9 mouse cellular contexts compared by ENCODE assay signal in genomic region chr4:144930366-144930765, GRCm38 (mm10). TPM values are rescaled to one million over a fixed set of nuclear protein-coding genes. Genes with fewer than 3 reads are reported as not detected.
A peak's percentile ranks its signal among the peaks of the same experiment; 100 is the strongest.
DNase-seq lines count a peak whose midpoint lies in the region; ATAC-seq and TF ChIP-seq lines count a peak whose summit lies in the region.
"Had no signal": no experiment of that assay in that cellular context is flagged by ENCODE, and none has a peak within 500 bp of the region (broad histone marks: within the 10 kb centered on the region; RNA-seq: fewer than 3 reads in every experiment).

No protein-coding gene starts in this region.

- peaks cover 24% of the 10 kb centered on the region for H3K4me1 ChIP-seq in heart, embryonic 10.5 days
- peaks cover 13% of the 10 kb centered on the region; the same call in 1 of the 2 replicates for H3K4me1 ChIP-seq in kidney, postnatal 0 days (replicated peaks; ENCODE audit: insufficient read depth, low read length)

- H3K36me3 ChIP-seq in heart, embryonic 10.5 days = no peaks in the 10 kb centered on the region
- peaks cover 20% of the 10 kb centered on the region for H3K36me3 ChIP-seq in kidney, postnatal 0 days (ENCODE audit: insufficient read depth, low read length)

- H3K27me3 ChIP-seq in heart, embryonic 10.5 days (ENCODE audit: insufficient read depth, poor library complexity, severe bottlenecking) = peaks cover 22% of the 10 kb centered on the region; the same call in 1 of the 2 replicates
- no peaks in the 10 kb centered on the region for H3K27me3 ChIP-seq in kidney, postnatal 0 days (ENCODE audit: insufficient read depth, low read length)

- H3K27ac ChIP-seq in heart, embryonic 10.5 days = peak overlapping the region; percentile 52
- peak overlapping the region; percentile 82 for H3K27ac ChIP-seq in kidney, postnatal 0 days
- H3K27ac ChIP-seq: liver, embryonic 14.5 days had no signal

- TF ChIP-seq CTCF in kidney, postnatal 0 days (IDR thresholded peaks at IDR 0.05; ENCODE audit: low read depth) = no peak

- no peak overlapping the region for H3K4me3 ChIP-seq in heart, embryonic 10.5 days
- H3K4me3 ChIP-seq in kidney, postnatal 0 days (replicated peaks; ENCODE audit: low read depth, low read length) = no peak overlapping the region

- no peaks in the 10 kb centered on the region for H3K9me3 ChIP-seq in heart, embryonic 10.5 days
- no peaks in the 10 kb centered on the region for H3K9me3 ChIP-seq in kidney, postnatal 0 days (replicated peaks; ENCODE audit: low read length)

- ATAC-seq in kidney, postnatal 0 days (replicated peaks; ENCODE audit: low FRiP score, low read depth) = peak; percentile 79
- no peak for ATAC-seq in activated CD4-positive, CD25-positive, alpha-beta regulatory T cell, adult 4 months

- H3K4me2 ChIP-seq in kidney, postnatal 0 days (ENCODE audit: low read length) = no peak overlapping the region

- WGBS in heart, embryonic 10.5 days = 9% methylated on average over 10 of the region's 10 CpGs
- WGBS in kidney, postnatal 0 days = 11% methylated on average over 10 of the region's 10 CpGs

- H3K9ac ChIP-seq in kidney, postnatal 0 days (ENCODE audit: low read depth, low read length) = no peak overlapping the region
- H3K9ac ChIP-seq: liver, embryonic 14.5 days had no signal

- DNase-seq in retina, postnatal 1 day = peak; percentile 23
- no peak for DNase-seq in retina, embryonic 14.5 days (ENCODE audit: low spot score)
- DNase-seq in embryo, embryonic 11 days = peak; percentile 44
- DNase-seq in heart, embryonic 10.5 days (ENCODE audit: low spot score) = no peak
- peak; percentile 94 for DNase-seq in kidney, postnatal 0 days (ENCODE audit: low spot score)
- DNase-seq in lung, postnatal 10 days = peak; percentile 95
- DNase-seq in testis, postnatal 10 days (ENCODE audit: low spot score) = peak; percentile 65

RNA-seq across cellular contexts. Expression of gene Dhrs3, which starts 37.7 kb away (rescaled TPM):
- polyA plus RNA-seq in heart, embryonic 10.5 days (2016; fragmentation: Nextera tagmentation; extraction: Ambion mirVana) = 7.0 and 21.2 TPM in 2 replicates
- polyA plus RNA-seq in kidney, postnatal 0 days (2015; fragmentation: Nextera tagmentation; extraction: Ambion mirVana) = 199 and 233 TPM in 2 replicates
- polyA plus RNA-seq in activated CD4-positive, CD25-positive, alpha-beta regulatory T cell, adult 4 months (2017; shearing (Covaris generic)) = 10 to 100 TPM; 46.8 to 47.3 TPM

Comparison
In these comparisons a context has a peak if more than half of its experiments do, and no peak if none do; other contexts are left out.
1. DNase-seq: peak in retina, postnatal 1 day (single experiment), embryo, embryonic 11 days (single experiment), kidney, postnatal 0 days (single experiment), lung, postnatal 10 days (single experiment) and testis, postnatal 10 days (single experiment); none in retina, embryonic 14.5 days (single experiment) and heart, embryonic 10.5 days (single experiment).